Mouse (Mus musculus): ENCODE measurements at regions not wholly inside any gene's neighbourhood (a gene's known extent, or its start where the extent isn't known, plus 50 kb on each side); places are given as distances from the start of the nearest gene placed in this dataset.

GRCm38 (mm10) chr14:98937933-98938332 is 56.2 kb downstream of the Rpl36a-ps1 start:
- no peak for DNase-seq (ENCODE audit: low spot score in 2 of 2)

- DNase-seq (ENCODE audit: low spot score in 2 of 2): no peak
These were observed 56.7 kb downstream of the Rpl36a-ps1 start for GRCm38 (mm10) chr14:98937373-98937772.

GRCm38 (mm10) chr14:98933371-98933916 is 60.7 kb downstream of the Rpl36a-ps1 start:
- DNase-seq (ENCODE audit: low spot score in 2 of 2): no peak

- no peak for DNase-seq (ENCODE audit: low spot score in 2 of 2)
These were observed 64.8 kb downstream of the Rpl36a-ps1 start for GRCm38 (mm10) chr14:98929276-98929675.

GRCm38 (mm10) chr14:98908234-98908633 is 85.9 kb downstream of the Rpl36a-ps1 start:
- DNase-seq (ENCODE audit: low spot score in 2 of 2): no peak

GRCm38 (mm10) chr14:98898876-98899275 is 95.2 kb downstream of the Rpl36a-ps1 start:
- peak in 1 of 2 experiments; percentile 49 for DNase-seq (ENCODE audit: low spot score in 2 of 2)

GRCm38 (mm10) chr14:98897390-98897789 is 96.7 kb downstream of the Rpl36a-ps1 start:
- no peak for DNase-seq (ENCODE audit: low spot score in 2 of 2)

GRCm38 (mm10) chr14:98895933-98896332 is 98.2 kb downstream of the Rpl36a-ps1 start:
- no peak for DNase-seq (ENCODE audit: low spot score in 2 of 2)

- no peak for DNase-seq (ENCODE audit: low spot score in 2 of 2)
These were observed 101.4 kb downstream of the Rpl36a-ps1 start for GRCm38 (mm10) chr14:98892670-98893069.

GRCm38 (mm10) chr14:98891252-98891947 is 102.7 kb downstream of the Rpl36a-ps1 start:
- peak in 1 of 2 experiments; percentile 28 for DNase-seq (ENCODE audit: low spot score in 2 of 2)

GRCm38 (mm10) chr14:98887588-98887987 is 106.5 kb downstream of the Rpl36a-ps1 start:
- DNase-seq (ENCODE audit: low spot score in 2 of 2): no peak

- no peak for DNase-seq (ENCODE audit: low spot score in 2 of 2)
These were observed 107.1 kb downstream of the Rpl36a-ps1 start for GRCm38 (mm10) chr14:98886982-98887381.

GRCm38 (mm10) chr14:98882586-98882985 is 111.5 kb downstream of the Rpl36a-ps1 start:
- no peak for DNase-seq (ENCODE audit: low spot score in 2 of 2)

GRCm38 (mm10) chr14:98877956-98878355 is 116.2 kb downstream of the Rpl36a-ps1 start:
- peak in 1 of 2 experiments; percentile 15 for DNase-seq (ENCODE audit: low spot score in 2 of 2)

- no peak for DNase-seq (ENCODE audit: low spot score in 2 of 2)
These were observed 120.7 kb downstream of the Rpl36a-ps1 start for GRCm38 (mm10) chr14:98873446-98873845.

GRCm38 (mm10) chr14:98869888-98870287 is 124.2 kb downstream of the Rpl36a-ps1 start:
- DNase-seq (ENCODE audit: low spot score in 2 of 2): no peak

- DNase-seq (ENCODE audit: low spot score in 2 of 2): no peak
These were observed 127.2 kb downstream of the Rpl36a-ps1 start for GRCm38 (mm10) chr14:98866880-98867279.

- DNase-seq (ENCODE audit: low spot score in 2 of 2): no peak
These were observed 130.1 kb downstream of the Rpl36a-ps1 start for GRCm38 (mm10) chr14:98864001-98864400.

GRCm38 (mm10) chr14:98863598-98863997 is 130.5 kb downstream of the Rpl36a-ps1 start:
- DNase-seq (ENCODE audit: low spot score in 2 of 2): no peak

GRCm38 (mm10) chr14:98862095-98862735 is 131.9 kb downstream of the Rpl36a-ps1 start:
- DNase-seq (ENCODE audit: low spot score in 2 of 2): no peak

GRCm38 (mm10) chr14:98858801-98859200 is 135.3 kb downstream of the Rpl36a-ps1 start:
- no peak for DNase-seq (ENCODE audit: low spot score in 2 of 2)

- no peak for DNase-seq (ENCODE audit: low spot score in 2 of 2)
These were observed 145.6 kb downstream of the Rpl36a-ps1 start for GRCm38 (mm10) chr14:98848500-98848899.
